Mouse (Mus musculus) layer of hippocampus, adult 9-10 months (tissue): ENCODE data around the gene Pde12.

Source experiments
- DNase-seq: peaks from one replicate; pipeline ENCODE4 v3.0.0; 2022; ENCODE audit warnings: low spot score

Gene Pde12

DNA sequence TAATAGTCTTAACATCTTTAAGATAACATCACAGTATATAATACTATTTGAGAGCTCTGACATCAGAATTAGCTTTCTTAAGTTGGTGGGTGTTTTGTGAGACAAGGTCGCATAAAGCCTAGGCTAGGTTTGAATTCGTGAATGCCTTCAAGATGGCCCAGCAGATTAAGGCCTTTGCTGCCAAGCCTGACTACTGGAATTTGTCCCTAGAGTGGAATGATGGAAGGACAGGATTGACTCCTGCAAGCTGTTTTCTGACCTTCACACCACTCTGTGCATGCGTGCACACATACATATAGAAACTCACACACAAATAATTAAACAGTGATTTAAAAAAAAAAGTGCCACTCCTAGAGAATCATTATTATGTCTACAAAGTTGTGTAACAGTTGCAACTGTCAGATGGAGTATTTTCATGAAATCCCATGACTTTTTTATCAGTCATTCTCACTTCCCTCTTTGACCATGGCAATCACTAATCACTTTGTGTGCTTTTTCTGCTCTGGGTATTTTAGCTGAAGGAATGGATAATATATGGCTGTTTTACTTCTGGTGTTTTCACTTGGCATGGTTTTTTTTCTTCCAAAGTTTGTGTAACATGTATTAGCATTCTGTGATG is 26.6 kb downstream of the Pde12 start:
- no peak for DNase-seq

DNA sequence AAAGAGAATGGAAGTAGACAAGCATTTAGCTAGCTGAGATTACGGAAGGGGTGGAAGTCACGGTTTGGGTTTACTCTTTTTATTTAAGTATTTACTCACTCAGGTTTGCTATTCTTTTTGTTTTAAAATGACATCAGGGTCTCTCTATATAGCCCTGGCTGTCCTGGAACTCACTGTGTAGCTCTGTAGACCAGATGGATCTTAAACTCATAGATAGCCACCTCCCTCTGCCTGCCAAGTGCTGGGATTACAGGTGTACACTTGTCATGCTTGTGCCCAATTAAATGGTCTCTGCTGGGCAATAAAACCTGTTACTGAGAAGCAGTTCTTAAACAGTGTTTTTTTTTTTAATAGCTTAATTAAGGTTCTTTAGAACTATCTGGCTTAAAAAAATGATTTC is 29.7 kb downstream of the Pde12 start:
- no peak for DNase-seq

GRCm38 (mm10) chr14:26639251-26639650 is 30.4 kb downstream of the Pde12 start:
- no peak for DNase-seq

- DNase-seq, result no peak
These were observed 31.0 kb downstream of the Pde12 start for GRCm38 (mm10) chr14:26638708-26639084.

GRCm38 (mm10) chr14:26637851-26638707 is 31.6 kb downstream of the Pde12 start, which contains the start of gene Arf4:
Gene Arf4 (plus strand): TSS chr14:26638074.
- peak; percentile 93 for DNase-seq

DNA sequence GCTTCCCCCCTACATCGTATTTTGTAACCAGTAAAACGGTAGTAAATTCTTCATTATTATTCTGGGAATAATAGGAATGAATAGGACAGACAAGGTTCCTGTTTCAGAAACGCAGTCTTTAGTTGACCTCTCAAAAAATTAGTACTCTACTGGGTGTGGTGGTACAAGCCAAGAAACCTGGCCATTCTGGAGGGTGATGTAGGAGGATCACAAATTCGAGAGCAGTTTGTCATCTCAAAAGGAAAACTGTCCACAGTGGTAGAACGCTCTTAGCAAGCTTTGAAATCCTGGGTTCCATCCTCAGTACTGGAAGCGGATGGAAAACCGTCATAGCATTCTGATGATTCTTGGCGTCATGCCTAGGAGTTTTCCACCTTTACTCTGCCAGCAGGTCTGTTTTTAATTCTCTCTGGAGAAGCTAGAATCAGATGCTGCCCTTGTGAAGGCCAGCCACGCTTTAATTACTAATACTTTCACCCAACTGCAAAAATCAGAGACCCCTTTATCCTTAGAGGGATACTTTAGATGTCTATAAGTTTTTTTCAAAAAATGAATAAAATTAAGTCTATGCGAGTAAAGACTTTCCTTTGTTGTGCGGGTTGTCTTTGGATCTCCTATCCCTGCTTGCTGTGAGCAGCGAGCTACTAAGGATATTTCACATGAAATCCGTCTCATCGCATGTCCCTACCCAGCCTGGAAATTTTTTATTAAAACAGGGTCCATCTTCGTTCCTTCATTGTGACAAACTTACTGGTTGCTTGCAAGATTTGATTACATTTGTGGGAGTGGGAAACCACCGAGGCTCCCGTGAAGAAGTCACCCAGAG is 32.4 kb downstream of the Pde12 start:
- peak; percentile 32 for DNase-seq

DNA sequence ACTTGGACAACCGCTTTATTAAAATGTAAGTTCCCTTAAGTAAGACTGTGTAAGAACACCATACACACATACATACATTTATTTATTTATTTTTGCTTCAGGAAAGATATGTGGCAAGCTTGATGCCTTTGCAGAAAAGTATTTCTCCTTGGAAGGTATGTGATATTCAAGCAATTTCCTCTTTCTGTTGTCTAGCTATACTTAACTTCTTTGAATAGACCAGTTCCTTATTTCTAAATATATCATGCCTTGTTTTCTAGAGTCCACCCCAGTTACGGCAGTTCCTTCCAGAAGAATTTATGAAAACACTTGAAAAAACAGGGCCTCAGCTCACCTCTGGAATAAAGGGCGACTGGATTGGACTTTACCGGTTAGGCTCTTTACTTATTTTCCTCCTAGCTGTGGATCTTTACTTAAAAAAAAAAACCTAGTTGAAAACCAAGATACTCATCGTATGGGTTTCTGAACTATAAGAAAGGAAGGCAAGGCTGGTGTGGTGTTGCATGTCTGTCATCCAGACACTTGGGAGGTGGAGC is 43.0 kb downstream of the Pde12 start:
- no peak for DNase-seq

DNA sequence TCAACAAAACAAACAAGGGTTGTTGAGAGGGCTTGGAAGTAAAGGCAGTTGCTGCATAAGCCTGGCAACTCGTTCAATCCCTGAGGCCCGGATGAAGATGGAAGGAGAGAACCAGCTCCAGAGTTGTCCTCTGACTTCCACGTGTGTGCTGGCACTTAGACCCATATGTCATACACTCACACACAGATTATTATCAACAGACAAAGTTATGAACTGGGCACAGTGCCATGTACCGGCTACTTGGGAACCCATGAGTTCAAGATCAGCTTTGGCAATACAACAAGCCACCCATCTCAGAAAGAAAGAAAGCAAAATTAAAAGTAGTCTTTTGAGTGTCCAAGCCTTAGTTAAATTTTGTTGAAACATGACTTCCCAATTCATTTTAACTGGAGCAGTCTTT is 44.4 kb downstream of the Pde12 start:
- DNase-seq, result no peak

GRCm38 (mm10) chr14:26610689-26611088 is 59.0 kb downstream of the Pde12 start:
- DNase-seq, result no peak
